Mouse (Mus musculus) ovary, adult 18-20 months (tissue): Measurements from ENCODE around the gene 2310011J03Rik.

Source experiments
- DNase-seq: peaks from one replicate; pipeline ENCODE4 v3.0.0; 2022; ENCODE audit warnings: low spot score, mixed read lengths

Gene 2310011J03Rik

DNA sequence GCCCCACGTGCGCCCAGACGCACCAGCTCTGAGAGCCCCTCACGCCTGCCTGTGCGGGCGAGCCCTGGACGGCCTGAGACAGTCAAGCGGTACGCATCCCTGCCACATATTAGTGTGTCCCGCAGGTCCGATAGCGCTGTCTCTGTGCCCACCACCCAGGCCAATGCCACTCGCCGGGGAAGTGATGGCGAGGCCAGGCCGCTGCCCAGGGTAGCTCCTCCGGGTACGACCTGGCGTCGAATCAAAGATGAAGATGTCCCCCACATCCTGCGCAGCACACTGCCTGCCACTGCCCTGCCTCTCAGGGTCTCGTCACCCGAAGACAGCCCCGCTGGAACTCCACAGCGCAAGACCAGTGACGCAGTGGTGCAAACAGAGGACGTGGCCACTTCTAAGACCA is 5.0 kb downstream of the 2310011J03Rik start:
- no peak for DNase-seq

DNA sequence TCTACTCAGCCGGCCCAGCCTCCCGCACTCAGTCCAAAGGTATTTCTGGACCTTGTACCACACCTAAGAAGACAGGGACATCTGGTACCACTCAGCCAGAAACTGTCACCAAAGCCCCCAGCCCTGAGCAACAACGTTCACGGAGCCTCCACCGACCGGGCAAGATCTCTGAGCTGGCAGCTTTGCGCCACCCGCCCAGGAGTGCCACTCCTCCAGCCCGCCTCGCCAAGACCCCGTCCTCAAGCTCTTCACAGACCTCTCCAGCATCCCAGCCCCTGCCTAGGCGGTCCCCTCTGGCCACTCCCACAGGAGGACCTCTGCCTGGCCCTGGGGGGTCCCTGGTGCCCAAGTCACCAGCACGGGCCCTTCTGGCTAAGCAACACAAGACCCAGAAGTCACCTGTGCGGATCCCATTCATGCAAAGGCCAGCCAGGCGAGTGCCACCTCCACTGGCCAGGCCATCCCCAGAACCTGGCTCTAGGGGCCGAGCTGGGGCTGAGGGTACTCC is 5.8 kb downstream of the 2310011J03Rik start:
- no peak for DNase-seq

DNA sequence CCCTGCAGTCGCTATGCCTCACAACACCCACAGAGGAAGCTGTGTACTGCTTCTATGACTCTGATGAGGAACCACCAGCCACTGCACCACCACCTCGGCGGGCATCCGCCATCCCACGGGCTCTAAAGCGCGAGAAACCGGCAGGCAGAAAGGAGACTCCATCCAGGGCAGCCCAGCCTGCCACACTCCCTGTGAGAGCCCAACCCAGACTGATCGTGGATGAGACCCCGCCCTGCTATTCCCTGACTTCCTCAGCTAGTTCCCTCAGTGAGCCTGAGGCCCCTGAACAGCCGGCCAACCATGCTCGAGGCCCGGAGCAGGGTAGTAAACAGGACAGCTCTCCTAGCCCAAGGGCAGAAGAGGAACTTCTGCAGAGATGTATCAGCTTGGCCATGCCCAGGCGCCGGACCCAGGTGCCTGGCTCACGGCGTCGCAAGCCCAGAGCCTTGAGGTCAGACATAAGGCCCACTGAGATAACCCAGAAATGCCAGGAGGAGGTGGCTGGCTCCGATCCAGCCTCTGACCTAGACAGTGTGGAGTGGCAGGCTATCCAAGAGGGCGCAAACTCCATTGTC is 6.6 kb downstream of the 2310011J03Rik start:
- no peak for DNase-seq

DNA sequence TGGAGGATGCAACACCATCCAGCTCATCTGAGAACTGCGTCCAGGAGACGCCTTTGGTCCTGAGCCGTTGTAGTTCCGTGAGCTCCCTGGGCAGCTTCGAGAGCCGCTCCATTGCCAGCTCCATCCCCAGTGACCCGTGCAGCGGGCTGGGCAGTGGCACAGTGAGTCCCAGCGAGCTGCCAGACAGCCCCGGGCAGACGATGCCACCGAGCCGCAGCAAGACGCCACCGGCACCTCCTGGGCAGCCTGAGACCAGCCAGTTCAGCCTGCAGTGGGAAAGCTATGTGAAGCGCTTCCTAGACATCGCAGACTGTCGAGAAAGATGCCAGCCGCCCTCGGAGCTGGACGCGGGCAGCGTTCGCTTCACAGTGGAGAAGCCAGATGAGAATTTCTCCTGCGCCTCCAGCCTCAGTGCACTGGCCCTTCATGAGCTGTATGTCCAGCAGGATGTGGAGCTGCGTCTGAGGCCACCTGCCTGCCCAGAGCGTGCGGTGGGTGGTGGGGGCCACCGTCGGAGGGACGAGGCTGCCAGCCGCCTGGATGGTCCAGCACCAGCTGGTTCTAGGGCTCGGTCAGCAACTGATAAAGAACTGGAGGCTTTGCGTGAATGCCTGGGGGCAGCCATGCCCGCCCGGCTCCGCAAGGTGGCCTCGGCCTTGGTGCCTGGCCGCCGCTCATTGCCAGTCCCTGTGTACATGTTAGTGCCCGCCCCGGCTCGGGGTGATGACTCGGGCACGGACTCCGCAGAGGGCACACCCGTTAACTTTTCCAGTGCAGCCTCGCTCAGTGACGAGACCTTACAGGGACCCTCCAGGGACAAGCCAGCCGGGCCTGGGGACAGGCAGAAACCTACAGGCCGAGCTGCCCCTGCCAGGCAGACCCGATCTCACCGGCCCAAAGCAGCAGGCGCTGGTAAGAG is 7.5 kb downstream of the 2310011J03Rik start:
- DNase-seq: no peak

DNA sequence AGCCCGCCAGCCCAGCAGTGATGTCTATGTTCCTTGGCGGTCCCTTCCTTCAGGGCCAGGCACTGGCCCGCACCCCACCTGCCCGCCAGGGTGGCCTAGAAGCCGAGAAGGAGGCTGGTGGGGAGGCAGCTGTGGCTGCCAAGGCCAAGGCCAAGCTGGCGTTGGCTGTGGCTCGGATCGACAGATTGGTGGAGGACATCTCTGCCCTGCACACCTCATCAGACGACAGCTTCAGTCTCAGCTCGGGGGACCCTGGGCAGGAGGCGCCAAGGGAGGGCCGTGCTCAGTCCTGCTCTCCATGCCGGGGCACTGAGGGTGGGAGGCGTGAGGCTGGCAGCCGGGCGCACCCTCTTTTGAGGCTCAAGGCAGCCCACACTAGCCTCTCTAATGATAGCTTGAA is 8.8 kb downstream of the 2310011J03Rik start:
- DNase-seq: no peak

DNA sequence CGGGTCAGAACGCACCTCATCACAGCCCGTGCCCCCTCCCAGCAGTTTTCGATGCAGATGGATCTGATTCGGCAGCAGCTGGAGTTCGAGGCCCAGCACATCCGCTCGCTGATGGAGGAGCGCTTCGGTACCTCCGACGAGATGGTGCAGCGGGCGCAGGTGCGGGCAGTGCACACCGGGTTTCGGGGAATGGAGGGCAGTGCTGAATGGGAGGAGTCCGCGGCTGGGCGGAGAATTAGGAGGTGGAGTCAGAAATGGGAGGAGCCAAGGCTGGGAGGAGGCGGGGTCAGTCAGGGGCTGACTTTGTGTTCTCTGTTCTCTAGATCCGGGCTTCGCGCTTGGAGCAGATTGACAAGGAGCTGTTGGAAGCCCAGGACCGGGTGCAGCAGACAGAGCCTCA is 15.5 kb downstream of the 2310011J03Rik start:
- DNase-seq: no peak

DNA sequence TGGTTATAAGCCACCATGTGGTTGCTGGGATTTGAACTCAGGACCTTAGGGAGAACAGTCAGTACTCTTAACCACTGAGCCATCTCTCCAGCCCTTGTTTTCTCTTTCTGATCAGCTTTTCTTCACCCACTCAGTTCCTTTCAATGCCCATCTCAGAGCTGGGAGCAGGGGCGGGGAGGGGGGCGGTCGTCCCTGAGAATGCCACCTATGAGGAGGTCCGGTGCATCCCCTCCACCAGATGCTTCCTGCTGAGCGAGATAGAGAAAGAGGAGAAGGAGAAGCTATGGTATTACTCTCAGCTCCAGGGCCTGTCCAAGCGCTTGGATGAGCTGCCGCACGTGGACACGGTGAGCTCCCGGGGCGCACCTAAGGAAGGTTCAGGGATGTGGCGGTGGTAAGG is 15.9 kb downstream of the 2310011J03Rik start:
- DNase-seq: no peak

DNA sequence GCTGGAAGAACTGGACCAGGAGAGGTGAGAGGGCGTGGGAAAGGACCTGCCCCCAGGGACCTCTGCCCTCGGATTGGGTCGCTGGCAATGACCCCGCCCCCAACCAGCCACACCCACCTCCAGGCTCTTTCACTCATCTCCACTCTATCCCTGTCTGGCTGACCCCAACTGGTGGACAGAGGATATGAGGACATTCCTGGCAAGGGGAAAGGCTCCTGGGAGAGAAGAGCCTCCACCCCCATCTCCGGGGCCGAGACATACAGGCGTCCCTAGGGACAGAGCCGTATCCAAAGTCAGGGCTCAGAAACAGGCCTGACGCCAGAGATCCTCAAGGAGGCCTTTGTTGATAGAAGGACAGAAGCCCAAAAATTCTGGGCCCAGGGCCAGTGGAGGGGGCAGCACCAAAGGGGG is 17.9 kb downstream of the 2310011J03Rik start:
- peak; percentile 44 for DNase-seq

DNA sequence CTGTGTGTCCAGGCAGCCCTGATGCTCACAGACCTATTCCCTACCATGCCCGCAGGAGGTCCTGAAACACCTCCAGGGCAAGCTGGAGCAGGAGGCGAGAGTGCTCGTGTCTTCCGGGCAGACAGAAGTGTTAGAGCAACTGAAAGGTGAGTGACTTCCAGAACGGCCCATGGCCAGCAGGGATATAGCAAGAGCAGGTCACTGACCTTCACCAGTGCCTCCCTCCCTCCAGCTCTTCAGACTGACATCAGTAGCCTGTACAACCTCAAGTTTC is 18.3 kb downstream of the 2310011J03Rik start:
- no peak for DNase-seq

DNA sequence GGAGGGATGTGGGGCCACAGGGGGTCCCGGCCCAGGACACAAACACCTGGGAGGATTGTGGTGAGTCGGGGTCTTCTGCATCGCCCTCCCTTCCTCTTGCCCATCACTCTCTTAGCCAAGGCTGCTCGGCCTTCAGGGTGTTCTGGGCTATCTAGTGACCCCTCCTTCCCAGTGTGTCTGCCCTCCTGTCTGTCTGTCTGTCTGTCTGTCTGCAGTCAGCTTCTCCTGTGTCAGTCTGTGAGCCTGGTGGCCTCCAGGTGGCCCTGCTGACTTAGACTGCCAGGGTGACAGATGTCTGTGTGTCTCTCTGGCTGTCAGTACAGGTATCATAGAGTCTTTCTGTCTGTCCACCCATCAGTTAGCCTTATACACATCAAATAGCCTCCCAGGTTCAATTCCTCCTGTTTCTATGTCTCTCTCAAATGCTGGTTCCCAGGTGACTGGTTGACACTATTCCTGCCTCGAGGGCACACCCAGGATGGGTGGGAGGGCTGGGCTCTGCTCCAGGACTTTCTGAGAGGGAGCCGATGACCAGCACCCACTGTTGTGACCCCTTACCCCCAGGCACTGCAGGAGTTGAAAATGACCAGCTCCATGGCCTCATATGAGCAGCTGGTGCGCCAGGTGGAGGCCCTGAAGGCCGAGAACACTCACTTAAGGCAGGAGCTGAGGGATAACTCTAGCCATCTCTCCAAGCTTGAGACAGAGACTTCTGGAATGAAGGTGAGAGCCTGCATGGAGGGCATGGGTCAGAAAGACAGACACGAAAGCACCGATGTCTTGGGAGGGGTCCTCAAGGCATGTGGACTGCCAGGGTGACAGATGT is 18.9 kb downstream of the 2310011J03Rik start:
- DNase-seq: no peak

DNA sequence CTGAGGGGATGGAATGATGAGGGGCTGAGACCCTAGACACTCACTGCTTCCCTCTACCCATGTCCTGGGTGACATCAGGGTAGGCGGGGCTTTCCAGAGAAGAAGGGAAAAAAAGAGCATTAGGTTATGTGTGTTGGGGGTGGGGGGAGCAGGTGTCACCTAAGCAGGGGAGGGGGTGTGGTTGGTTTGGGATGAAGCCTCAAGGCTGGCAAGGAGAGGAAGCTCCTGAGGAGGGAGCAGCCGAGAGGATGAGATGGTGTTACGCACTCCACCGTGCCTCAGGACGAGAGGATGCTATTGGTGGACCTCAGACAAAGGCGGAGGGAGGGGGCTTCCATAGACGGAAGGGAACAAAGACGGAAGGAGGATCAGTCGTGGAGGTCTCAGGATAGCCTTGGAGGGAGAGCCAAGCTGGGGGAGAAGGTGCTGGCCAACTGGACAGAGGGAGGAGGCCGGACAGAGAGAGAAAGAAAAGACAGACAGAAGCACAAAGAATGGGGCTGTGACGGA is 19.6 kb downstream of the 2310011J03Rik start:
- no peak for DNase-seq

DNA sequence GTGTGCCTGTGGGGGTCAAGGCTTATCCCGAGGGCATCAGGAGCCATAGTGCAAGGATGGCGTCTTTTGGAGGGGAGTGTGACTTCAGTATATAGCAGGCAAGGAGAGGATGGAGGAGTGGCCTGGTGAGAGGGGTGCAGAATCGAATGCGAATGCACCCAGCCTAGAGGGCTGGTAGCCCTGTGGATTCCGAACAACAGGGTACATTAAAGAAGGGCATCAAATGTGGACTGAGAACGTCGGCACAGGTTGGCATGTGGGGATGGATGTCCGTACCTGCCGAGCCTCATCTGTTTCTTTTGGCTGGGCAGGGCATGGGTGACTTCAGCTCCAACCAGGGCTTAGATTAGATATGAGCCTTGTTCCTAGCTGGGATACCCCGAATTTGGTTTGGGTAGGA is 20.5 kb downstream of the 2310011J03Rik start:
- no peak for DNase-seq

DNA sequence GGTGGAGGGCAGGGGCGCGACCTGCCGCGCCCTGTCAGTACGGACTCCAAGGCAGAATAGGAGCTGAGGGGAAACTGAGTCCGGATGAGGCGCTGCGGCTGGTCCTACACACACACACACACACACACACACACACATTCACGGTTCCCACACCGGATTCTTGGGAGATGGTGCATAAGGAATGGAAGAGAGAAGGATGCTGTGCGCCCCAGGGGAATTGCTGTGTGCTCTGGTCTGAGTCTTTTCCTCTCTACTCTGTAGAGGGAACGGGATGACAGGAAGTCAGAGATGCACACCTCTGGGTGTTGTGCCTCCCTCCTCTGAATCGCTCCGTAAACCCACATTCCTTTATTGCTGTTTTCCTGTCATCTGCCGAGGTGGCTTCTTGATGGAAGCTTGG is 21.0 kb downstream of the 2310011J03Rik start:
- DNase-seq: no peak

DNA sequence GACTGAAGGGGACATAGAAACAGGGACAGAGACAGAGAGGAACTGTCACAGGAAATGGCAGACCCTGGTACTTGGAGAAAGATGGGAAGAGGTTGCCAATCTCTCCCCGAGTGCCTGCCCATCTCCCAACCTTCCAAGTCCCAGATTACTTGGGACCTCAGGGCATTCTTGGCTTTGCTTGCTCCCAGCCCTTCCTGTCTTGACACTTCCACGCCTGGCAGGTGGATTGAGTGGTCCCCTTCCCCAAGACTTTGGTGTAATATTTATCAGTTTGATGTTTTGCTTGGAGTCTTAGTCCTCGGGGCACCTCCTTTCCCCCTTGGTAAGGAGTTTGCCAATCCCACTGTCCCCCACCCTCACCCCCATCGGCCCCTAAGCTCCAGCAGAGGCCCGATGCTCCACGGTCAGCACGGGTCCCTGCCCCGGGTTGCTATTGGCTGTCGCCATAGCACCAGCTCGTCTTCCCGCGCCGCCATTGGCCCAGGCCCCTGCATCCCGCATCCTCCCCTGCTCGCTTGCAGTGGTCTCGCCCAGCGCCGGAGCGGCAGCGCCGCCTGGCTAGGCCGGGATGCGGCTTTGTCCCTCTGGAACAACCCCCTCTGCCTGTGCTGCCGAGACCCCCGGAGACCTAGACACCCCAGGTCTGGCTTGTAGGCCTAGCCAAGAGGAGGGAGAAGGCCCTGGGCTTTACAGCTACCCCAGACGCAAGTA is 21.6 kb downstream of the 2310011J03Rik start:
- no peak for DNase-seq

DNA sequence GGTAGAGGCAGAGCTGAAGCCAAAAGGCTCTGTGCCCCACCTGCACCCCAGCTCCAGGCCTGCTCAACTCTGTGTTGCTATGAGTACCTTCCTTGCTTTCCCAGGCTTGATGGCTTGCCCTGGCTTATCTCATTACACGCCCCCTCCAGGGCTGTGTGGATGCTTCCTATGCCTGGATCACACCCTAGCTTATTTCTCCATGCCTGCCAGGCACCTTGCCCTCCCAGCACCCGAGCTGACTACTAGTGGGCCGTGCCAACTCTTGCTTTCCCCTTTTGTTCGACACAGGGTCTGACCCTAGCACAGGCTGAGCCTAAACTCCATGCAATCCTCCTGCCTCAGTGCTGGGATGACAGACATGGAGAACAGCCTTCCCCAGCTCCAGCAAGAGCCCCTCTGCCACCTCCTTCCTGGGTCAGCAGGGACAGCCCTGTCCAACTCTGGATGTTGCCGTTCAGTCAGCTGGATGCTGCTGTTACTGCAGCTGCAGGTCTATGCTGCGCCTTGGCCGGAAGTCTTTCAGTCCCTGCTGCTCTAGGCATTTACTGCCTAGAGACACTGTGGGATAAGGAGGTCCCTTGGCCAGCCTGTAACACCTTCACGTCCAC is 22.7 kb downstream of the 2310011J03Rik start:
- DNase-seq: no peak

DNA sequence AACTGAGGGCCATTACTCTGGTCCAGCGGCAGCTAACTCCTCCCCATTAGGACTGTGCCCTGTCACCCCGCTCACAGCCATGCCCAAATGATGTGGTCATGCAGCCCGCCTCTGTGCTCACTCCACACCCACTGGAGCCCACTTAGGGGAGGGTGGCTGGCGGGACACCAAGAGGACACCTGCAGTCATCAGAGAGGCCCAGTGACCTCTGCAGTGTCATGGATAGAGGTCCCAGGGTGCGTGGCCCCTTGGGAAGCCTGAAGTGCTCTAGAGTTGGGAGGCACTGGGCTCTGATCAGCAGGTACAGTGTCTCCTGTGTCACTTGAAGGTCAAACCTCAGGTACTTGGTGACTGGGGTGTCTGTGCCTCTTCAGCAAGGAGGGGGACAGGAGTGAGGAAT is 23.5 kb downstream of the 2310011J03Rik start:
- no peak for DNase-seq

DNA sequence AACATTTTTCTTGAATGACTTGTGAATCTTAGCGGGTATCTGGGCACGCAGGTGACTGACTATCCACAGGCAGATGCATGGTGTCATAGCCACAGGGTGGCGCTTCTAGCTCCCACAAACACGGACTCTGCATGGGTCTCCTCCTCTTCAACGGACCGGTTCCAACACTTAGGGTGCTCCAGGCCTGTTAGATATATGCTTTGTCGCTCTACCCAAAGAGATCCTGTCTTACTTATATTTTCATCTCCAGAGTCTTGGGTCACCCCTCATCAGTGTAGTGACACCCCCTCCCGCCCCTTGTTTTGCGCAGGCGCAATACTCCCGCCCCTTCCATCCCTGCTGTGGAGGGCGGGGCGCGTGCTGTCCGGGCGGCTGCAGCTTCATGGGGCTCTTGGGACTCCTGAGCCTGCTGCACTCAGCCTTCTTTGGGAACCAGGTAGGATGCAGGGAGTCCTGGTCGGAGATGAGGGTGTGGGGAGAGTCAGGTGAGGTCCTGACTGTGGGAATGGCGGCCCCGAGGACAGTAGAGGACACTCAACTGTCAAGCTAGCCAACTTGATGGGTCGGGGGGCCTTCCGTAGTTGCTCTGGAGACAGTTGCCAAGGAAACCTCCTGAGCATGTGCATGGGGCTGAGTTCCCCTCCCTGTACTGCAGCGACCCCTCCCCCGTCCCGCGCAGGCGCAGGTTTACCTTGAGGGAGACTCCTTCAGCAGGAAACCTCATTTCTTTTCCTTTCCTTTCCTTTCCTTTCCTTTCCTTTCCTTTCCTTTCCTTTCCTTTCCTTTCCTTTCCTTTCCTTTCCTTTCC is 24.5 kb downstream of the 2310011J03Rik start, which contains the start of gene Apc2:
Gene Apc2 (plus strand): TSS at position 360 of the 808 bp plus-strand sequence.
- peak; percentile 39 for DNase-seq

DNA sequence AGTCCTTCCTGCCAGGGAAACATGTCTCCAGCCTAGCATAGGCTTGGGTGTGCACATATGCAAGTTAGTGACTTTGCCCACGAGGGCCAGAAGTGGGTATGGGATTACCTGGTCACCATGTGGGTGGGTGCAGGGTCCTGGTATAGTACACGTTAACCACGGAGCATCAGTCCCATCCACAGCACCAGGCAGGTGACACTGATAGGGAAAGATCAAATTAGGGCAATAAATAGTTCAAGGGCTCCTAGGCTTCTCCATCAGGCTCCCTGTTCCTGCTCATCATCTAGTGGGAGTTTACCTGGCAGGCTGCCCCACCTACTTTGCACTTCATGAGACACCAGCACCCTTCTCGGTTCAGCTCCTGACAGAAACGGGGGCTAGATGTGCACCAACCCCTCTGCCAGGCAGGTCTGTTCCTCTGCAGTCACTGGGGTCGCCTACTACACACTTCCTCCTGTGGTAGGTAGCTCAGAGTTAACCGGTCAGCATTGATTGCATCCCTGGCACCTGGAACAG is 25.5 kb downstream of the 2310011J03Rik start:
- DNase-seq: no peak

DNA sequence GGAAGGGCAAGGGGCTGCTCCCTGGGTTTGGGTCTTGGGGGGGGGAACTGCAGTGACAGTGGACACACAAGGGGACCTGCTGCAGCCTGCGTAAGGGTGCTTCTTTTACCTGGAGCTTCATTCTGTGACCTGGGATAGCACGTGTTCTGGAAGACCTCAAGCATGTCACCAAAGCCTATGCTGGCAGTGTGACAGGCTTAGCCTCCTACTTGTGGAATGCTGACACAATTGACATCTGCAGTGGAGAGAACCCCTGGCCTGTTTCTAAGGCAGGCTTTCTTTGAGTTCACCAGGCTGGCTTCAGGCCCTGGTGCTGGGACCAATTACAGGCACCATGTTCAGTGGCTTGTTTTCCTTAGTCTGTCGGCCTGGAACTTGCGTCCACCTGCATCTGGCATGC is 26.0 kb downstream of the 2310011J03Rik start:
- DNase-seq: no peak

DNA sequence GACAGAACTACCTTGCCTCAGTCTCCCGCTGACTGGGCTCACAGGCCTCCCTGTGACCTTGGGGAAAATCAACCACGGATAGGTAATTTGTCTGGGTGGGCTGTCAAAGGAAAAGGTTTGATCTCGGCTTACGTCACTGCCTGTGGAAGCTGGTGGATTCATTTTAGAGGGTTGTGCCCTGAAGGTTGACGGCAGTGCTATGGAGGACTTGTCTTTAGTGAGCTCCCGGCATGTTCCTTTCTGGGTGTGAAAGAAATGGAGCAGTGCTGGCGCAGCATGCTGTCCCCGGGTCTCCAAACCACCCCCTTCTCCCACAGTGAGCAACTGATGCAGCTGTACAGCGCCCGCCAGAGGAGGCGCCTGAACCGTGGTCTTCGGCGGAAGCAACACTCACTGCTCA is 27.0 kb downstream of the 2310011J03Rik start:
- DNase-seq: no peak
